Mouse (Mus musculus) liver, embryonic 16.5 days (tissue): ENCODE measurements around the gene Kcnip2. TPM values are rescaled to one million over a fixed set of nuclear protein-coding genes. Genes with fewer than 3 reads are reported as not detected.

Experiments used
- ATAC-seq: fragments of 200-750 bp; cut with Nextera tagmentation; 2 replicates; pipeline ENCODE4 v1.8.0; 2017; ENCODE audit warnings: low read depth, mild to moderate bottlenecking, moderate number of reproducible peaks, moderate library complexity
- H3K27ac ChIP-seq: fragments of 300-500 bp; sonication (generic); 2 replicates; pipeline ENCODE4 v1.5.1; 2014; ENCODE audit warnings: mild to moderate bottlenecking, low read length
- H3K27me3 ChIP-seq: fragments of 300-500 bp; sonication (generic); 2 replicates; pipeline ENCODE4 v1.6.1; 2014; ENCODE audit warnings: low read depth, low read length, mixed read lengths; ENCODE audit not compliant: control insufficient read depth, insufficient read depth
- H3K36me3 ChIP-seq: fragments of 300-500 bp; sonication (generic); 2 replicates; pipeline ENCODE4 v1.6.1; 2014; ENCODE audit warnings: mild to moderate bottlenecking; ENCODE audit not compliant: control insufficient read depth, insufficient read depth
- H3K4me1 ChIP-seq: fragments of 300-500 bp; sonication (generic); 2 replicates; pipeline ENCODE4 v1.6.1; 2014; ENCODE audit warnings: low read depth, low read length, mixed read lengths; ENCODE audit not compliant: control insufficient read depth
- H3K4me2 ChIP-seq: fragments of 300-500 bp; sonication (generic); 2 replicates; pipeline ENCODE4 v1.6.1; 2014; ENCODE audit warnings: low read depth, low read length, mixed read lengths
- H3K4me3 ChIP-seq: fragments of 300-500 bp; sonication (generic); 2 replicates; pipeline ENCODE4 v1.5.1; 2014; ENCODE audit warnings: low read depth, mild to moderate bottlenecking, low read length
- H3K9ac ChIP-seq: fragments of 300-500 bp; sonication (generic); 2 replicates; pipeline ENCODE4 v1.6.1; 2014; ENCODE audit warnings: low read depth, low read length
- H3K9me3 ChIP-seq: fragments of 300-500 bp; sonication (generic); replicated peaks from 2 replicates; pipeline ENCODE4 v1.6.1; 2016; ENCODE audit warnings: low read length; ENCODE audit not compliant: control insufficient read depth
- WGBS: fragments of 180-500 bp; shearing (Covaris S2); extraction: QIAGEN DNeasy Blood & Tissue Kit; methylation state at CpG from one replicate; pipeline ENCODE4 v1.1.7; 2014; ENCODE audit not compliant: insufficient replicate concordance; 5-methylcytosine and 5-hydroxymethylcytosine counted together
- polyA plus RNA-seq: library from polyadenylated mRNA; unstranded; fragments of >200 nt; fragmentation: Nextera tagmentation; extraction: Ambion mirVana; gene quantifications from 2 replicates; pipeline ENCODE4 v1.2.1, GENCODE M21; 2015

The Kcnip2 gene
- polyA plus RNA-seq, 1 experiment from 2014 or later, result 2.2 TPM

GRCm38 (mm10) chr19:45775486-45775885 is 40.4 kb downstream of the Kcnip2 start:
- Histone ChIP-seq H3K36me3 (peaks cover 73% of the 10 kb centered on the region), H3K27me3 (no peaks in the 10 kb centered on the region), H3K9ac (no peak overlapping the region), H3K4me2 (no peak overlapping the region), H3K4me1 (peaks cover 7% of the 10 kb centered on the region), H3K4me3 (no peak overlapping the region), H3K27ac (no peak overlapping the region), H3K9me3 (no peaks in the 10 kb centered on the region)
- 70% methylated on average over 2 of the region's 2 CpGs for WGBS
- ATAC-seq, result no peak

- Histone ChIP-seq H3K36me3 (peaks cover 86% of the 10 kb centered on the region), H3K4me3 (no peak overlapping the region), H3K27ac (no peak overlapping the region), H3K4me2 (no peak overlapping the region), H3K9me3 (no peaks in the 10 kb centered on the region), H3K27me3 (no peaks in the 10 kb centered on the region), H3K4me1 (no peaks in the 10 kb centered on the region), H3K9ac (no peak overlapping the region)
- ATAC-seq, result no peak
- 80% methylated on average over 5 of the region's 5 CpGs for WGBS
Measured at GRCm38 (mm10) chr19:45771501-45771900, 44.4 kb downstream of the Kcnip2 start.

- Histone ChIP-seq H3K4me1 (no peaks in the 10 kb centered on the region), H3K4me3 (no peak overlapping the region), H3K9me3 (no peaks in the 10 kb centered on the region), H3K27ac (no peak overlapping the region), H3K9ac (no peak overlapping the region), H3K4me2 (no peak overlapping the region), H3K36me3 (peaks cover 83% of the 10 kb centered on the region), H3K27me3 (no peaks in the 10 kb centered on the region)
- ATAC-seq, result no peak
- WGBS, result 85% methylated on average over 3 of the region's 3 CpGs
Measured at GRCm38 (mm10) chr19:45760810-45761209, 55.1 kb downstream of the Kcnip2 start.

GRCm38 (mm10) chr19:45758671-45759070 is 57.2 kb downstream of the Kcnip2 start:
- no peaks in the 10 kb centered on the region for H3K4me1 ChIP-seq
- no peaks in the 10 kb centered on the region for H3K9me3 ChIP-seq
- WGBS, result 93% methylated on average over 5 of the region's 5 CpGs
- H3K36me3 ChIP-seq, result peaks cover 85% of the 10 kb centered on the region
- no peak overlapping the region for H3K9ac ChIP-seq
- H3K27me3 ChIP-seq, result no peaks in the 10 kb centered on the region
- no peak for ATAC-seq
- no peak overlapping the region for H3K4me2 ChIP-seq
- no peak overlapping the region for H3K27ac ChIP-seq
- H3K4me3 ChIP-seq, result no peak overlapping the region

- ATAC-seq, result no peak
- 89% methylated on average over 3 of the region's 3 CpGs for WGBS
- peaks cover 64% of the 10 kb centered on the region for H3K36me3 ChIP-seq
- H3K9ac ChIP-seq, result no peak overlapping the region
- H3K27me3 ChIP-seq, result no peaks in the 10 kb centered on the region
- no peak overlapping the region for H3K4me3 ChIP-seq
- H3K27ac ChIP-seq, result no peak overlapping the region
- H3K9me3 ChIP-seq, result no peaks in the 10 kb centered on the region
- H3K4me1 ChIP-seq, result peaks cover 6% of the 10 kb centered on the region
- no peak overlapping the region for H3K4me2 ChIP-seq
Measured at GRCm38 (mm10) chr19:45753551-45753950, 62.3 kb downstream of the Kcnip2 start.

GRCm38 (mm10) chr19:45751881-45752280 is 64.0 kb downstream of the Kcnip2 start:
- Histone ChIP-seq H3K9ac (no peak overlapping the region), H3K9me3 (no peaks in the 10 kb centered on the region), H3K27ac (no peak overlapping the region), H3K4me3 (no peak overlapping the region), H3K36me3 (peaks cover 47% of the 10 kb centered on the region), H3K27me3 (no peaks in the 10 kb centered on the region), H3K4me1 (peaks cover 17% of the 10 kb centered on the region), H3K4me2 (no peak overlapping the region)
- ATAC-seq, result no peak
- 76% methylated on average over 7 of the region's 7 CpGs for WGBS

GRCm38 (mm10) chr19:45749243-45750043 is 66.4 kb downstream of the Kcnip2 start, which contains the start of gene Npm3:
Npm3 (minus strand) TSS chr19:45749591.
- H3K4me1 ChIP-seq, result peaks cover 22% of the 10 kb centered on the region
- under 1% methylated on average over 58 of the region's 60 CpGs for WGBS
- peaks cover 25% of the 10 kb centered on the region for H3K36me3 ChIP-seq
- H3K9me3 ChIP-seq, result no peaks in the 10 kb centered on the region
- peak within 1 kb of the TSS; percentile 87 for H3K4me3 ChIP-seq
- peak; percentile 78 for ATAC-seq
- H3K9ac ChIP-seq, result peak within 1 kb of the TSS; percentile 80
- H3K4me2 ChIP-seq, result peak within 1 kb of the TSS; percentile 95
- peaks cover 21% of the 10 kb centered on the region for H3K27me3 ChIP-seq
- H3K27ac ChIP-seq, result no peak within 1 kb of the TSS

GRCm38 (mm10) chr19:45748691-45749242 is 67.1 kb downstream of the Kcnip2 start:
- peak; percentile 19 for ATAC-seq
- Histone ChIP-seq H3K4me3 (peak overlapping the region; percentile 87), H3K36me3 (peaks cover 19% of the 10 kb centered on the region), H3K9me3 (no peaks in the 10 kb centered on the region), H3K4me2 (peak overlapping the region; percentile 95), H3K27ac (no peak overlapping the region), H3K4me1 (peaks cover 22% of the 10 kb centered on the region), H3K9ac (peak overlapping the region; percentile 80), H3K27me3 (peaks cover 26% of the 10 kb centered on the region)
- WGBS, result under 1% methylated on average over 33 of the region's 33 CpGs

GRCm38 (mm10) chr19:45748206-45748605 is 67.7 kb downstream of the Kcnip2 start:
- H3K27ac ChIP-seq, result no peak overlapping the region
- 32% methylated on average over 9 of the region's 9 CpGs for WGBS
- no peak for ATAC-seq

More at GRCm38 (mm10) chr19:45748206-45748605, 67.7 kb downstream of the Kcnip2 start:
- Histone ChIP-seq H3K36me3 (peaks cover 15% of the 10 kb centered on the region), H3K27me3 (peaks cover 32% of the 10 kb centered on the region), H3K9ac (peak overlapping the region; percentile 80), H3K4me1 (peaks cover 22% of the 10 kb centered on the region), H3K9me3 (no peaks in the 10 kb centered on the region), H3K4me2 (peak overlapping the region; percentile 95), H3K4me3 (peak overlapping the region; percentile 87)
